Mouse (Mus musculus) liver, embryonic 11.5 days (tissue): Measurements from ENCODE around the gene Ttc23l. TPM values are rescaled to one million over a fixed set of nuclear protein-coding genes. Genes with fewer than 3 reads are reported as not detected.
A peak's percentile ranks its signal among the peaks of the same experiment; 100 is the strongest.
"Not testable (repeated sequence)": the region's sequence is repeated elsewhere in the genome, so short reads cannot be mapped to it uniquely, and the experiment has no call there.

ENCODE experiments used
- ATAC-seq: fragments of 200-750 bp; cut with Nextera tagmentation; replicated peaks from 2 replicates; pipeline ENCODE4 v1.8.0; 2017; ENCODE audit warnings: moderate number of reproducible peaks, mild to moderate bottlenecking, moderate TSS enrichment, moderate library complexity; ENCODE audit not compliant: low FRiP score
- DNase-seq: peaks from one replicate; pipeline ENCODE4 v3.0.0-alpha.2; 2017; ENCODE audit warnings: low spot score
- H3K27ac ChIP-seq: fragments of 300-500 bp; sonication (generic); 2 replicates; pipeline ENCODE4 v1.5.1; 2014; ENCODE audit warnings: mild to moderate bottlenecking, low read depth, low read length, control low read depth
- H3K27me3 ChIP-seq: fragments of 300-500 bp; sonication (generic); replicated peaks from 2 replicates; pipeline ENCODE4 v1.6.1; 2014; ENCODE audit warnings: low read length, mixed read lengths; ENCODE audit not compliant: control insufficient read depth, insufficient read depth
- H3K36me3 ChIP-seq: fragments of 300-500 bp; sonication (generic); 2 replicates; pipeline ENCODE4 v1.6.1; 2014; ENCODE audit warnings: mild to moderate bottlenecking, low read length, moderate library complexity, mixed read lengths; ENCODE audit not compliant: control insufficient read depth, insufficient read depth
- H3K4me1 ChIP-seq: fragments of 300-500 bp; sonication (generic); replicated peaks from 2 replicates; pipeline ENCODE4 v1.6.1; 2014; ENCODE audit warnings: low read length, mixed read lengths; ENCODE audit not compliant: control insufficient read depth, insufficient read depth
- H3K4me2 ChIP-seq: fragments of 300-500 bp; sonication (generic); 2 replicates; pipeline ENCODE4 v1.6.1; 2014; ENCODE audit warnings: mild to moderate bottlenecking, control low read depth, moderate library complexity
- H3K4me3 ChIP-seq: fragments of 300-500 bp; sonication (generic); 2 replicates; pipeline ENCODE4 v1.5.1; 2014; ENCODE audit warnings: low read depth, low read length, control low read depth
- H3K9ac ChIP-seq: fragments of 300-500 bp; sonication (generic); 2 replicates; pipeline ENCODE4 v1.6.1; 2014; ENCODE audit warnings: low read depth, low read length, control low read depth
- H3K9me3 ChIP-seq: fragments of 300-500 bp; sonication (generic); 2 replicates; pipeline ENCODE4 v1.6.1; 2016; ENCODE audit warnings: low read length, inconsistent platforms, mixed read lengths; ENCODE audit not compliant: control insufficient read depth
- WGBS: fragments of 180-500 bp; shearing (Covaris S2); extraction: QIAGEN DNeasy Blood & Tissue Kit; methylation state at CpG from one replicate; pipeline ENCODE4 v1.1.7; 2014; 5-methylcytosine and 5-hydroxymethylcytosine counted together
- polyA plus RNA-seq: library from polyadenylated mRNA; unstranded; fragments of >200 nt; fragmentation: Nextera tagmentation; extraction: Ambion mirVana; gene quantifications from 2 replicates; pipeline ENCODE4 v1.2.1, GENCODE M21; 2014

Ttc23l gene
- polyA plus RNA-seq, 1 experiment from 2014 or later, result not detected

DNA sequence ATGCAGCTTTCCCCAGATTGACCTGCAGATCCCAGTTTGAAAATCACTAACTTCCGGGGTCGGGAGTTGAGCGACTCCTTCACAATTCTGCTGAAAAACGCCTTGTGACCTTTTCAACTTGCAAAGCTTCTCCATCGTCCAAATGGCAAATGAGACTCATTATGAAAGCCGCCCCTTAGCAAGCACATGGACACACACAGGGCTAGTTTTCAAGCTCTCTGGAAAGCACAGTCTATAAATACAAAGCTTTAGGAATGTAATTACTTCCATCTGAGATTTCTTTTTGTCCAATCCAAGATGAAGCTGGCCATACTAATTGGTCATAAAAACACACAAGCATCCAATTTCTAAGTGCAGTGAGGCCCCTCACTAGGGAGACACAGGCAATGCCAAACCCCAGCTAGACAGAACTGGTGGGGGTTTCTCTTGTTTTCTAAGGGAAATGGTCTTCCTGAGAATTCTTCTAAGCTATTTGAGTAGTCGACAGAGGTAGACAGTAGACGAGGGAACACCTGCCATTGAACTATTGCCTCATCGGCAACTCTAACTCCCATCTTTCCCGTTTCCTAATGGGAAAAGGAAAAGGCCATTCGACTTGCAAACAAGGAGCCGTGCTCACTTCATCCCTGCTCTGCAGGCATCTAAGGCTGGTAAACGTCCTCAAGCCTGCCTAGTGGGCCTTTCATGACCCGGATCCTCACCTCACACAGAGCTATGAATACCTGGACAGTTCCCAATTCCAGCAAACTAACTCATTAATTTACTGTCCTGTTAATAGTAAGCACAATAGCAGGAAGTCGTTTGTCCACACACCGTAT lies 18.0 kb downstream of the Ttc23l start:
- Histone ChIP-seq H3K27me3 (no peaks in the 10 kb centered on the region), H3K4me2 (no peak overlapping the region), H3K36me3 (no peaks in the 10 kb centered on the region), H3K9me3 (no peaks in the 10 kb centered on the region), H3K9ac (no peak overlapping the region), H3K27ac (no peak overlapping the region), H3K4me3 (no peak overlapping the region), H3K4me1 (no peaks in the 10 kb centered on the region)
- ATAC-seq, result no peak
- DNase-seq, result no peak
- WGBS, result 82% methylated on average over 16 of the region's 16 CpGs

DNA sequence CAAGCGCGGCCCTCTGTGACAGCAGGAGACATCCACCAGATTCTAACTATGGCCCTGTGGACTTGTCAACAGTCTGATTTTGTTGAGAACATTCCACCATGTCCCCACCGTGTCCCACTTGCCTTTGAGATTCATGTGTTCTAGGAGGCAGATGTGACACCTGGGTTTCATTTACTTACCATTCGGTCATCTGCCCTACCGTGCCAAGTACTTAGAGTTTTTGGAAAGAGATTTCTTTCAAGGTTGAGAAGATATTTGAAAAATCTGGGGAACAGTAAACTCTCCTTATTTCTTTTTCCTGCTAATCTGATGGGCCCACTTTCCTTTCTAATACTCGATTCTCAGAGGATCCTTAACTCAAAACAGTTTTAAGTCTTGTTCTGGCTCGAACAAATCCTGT lies 22.5 kb downstream of the Ttc23l start:
- DNase-seq, result no peak
- no peaks in the 10 kb centered on the region for H3K27me3 ChIP-seq
- ATAC-seq, result no peak
- no peaks in the 10 kb centered on the region for H3K36me3 ChIP-seq
- no peak overlapping the region for H3K27ac ChIP-seq
- no peak overlapping the region for H3K4me2 ChIP-seq
- no peaks in the 10 kb centered on the region for H3K9me3 ChIP-seq
- H3K4me3 ChIP-seq, result no peak overlapping the region
- no peaks in the 10 kb centered on the region for H3K4me1 ChIP-seq
- WGBS, result 84% methylated on average over 7 of the region's 7 CpGs
- no peak overlapping the region for H3K9ac ChIP-seq

DNA sequence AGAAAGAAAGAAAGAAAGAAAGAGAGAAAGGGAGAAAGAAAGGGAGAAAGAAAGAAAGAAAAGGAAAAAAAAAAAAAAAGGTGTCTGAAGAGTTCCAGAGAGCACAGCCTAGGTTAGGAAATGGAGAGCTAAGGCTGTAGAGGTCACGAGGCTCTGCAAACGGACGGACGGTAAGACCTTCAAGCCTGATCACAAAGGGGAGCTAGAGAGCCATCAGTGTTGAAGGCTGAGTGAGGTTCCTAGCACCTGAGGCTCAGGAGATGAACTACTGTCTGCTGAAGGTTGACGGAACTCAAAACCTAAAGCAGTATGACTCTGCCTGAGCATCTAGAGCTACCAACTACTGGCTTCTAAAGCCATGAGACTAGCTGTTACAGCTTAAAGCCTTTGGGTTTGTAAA lies 23.9 kb downstream of the Ttc23l start:
- WGBS, result 70% methylated on average over 5 of the region's 5 CpGs
- no peak overlapping the region for H3K27ac ChIP-seq
- no peak for DNase-seq
- no peak overlapping the region for H3K4me2 ChIP-seq
- H3K9ac ChIP-seq, result no peak overlapping the region
- no peaks in the 10 kb centered on the region for H3K9me3 ChIP-seq
- H3K36me3 ChIP-seq, result no peaks in the 10 kb centered on the region
- no peaks in the 10 kb centered on the region for H3K27me3 ChIP-seq
- no peak for ATAC-seq
- H3K4me3 ChIP-seq, result no peak overlapping the region
- no peaks in the 10 kb centered on the region for H3K4me1 ChIP-seq

DNA sequence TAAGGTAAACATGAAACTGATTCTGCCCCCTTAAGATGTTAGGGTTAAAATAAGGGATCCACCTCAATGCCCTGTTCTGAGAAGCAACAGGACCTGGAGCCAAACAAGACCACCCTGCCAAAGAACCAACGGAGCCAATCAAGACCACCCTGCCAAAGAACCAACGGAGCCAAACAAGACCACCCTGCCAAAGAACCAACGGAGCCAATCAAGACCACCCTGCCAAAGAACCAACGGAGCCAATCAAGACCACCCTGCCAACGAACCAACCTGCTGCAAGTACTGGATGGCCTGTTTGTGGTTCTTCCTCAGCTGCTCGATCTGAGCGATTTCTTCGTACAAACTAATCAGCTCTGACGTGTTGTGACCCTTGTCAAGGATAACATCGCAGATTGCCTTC lies 25.1 kb downstream of the Ttc23l start:
- H3K36me3 ChIP-seq, H3K4me3 ChIP-seq, H3K9ac ChIP-seq, DNase-seq, H3K4me2 ChIP-seq, H3K4me1 ChIP-seq, H3K27me3 ChIP-seq, ATAC-seq, H3K9me3 ChIP-seq, H3K27ac ChIP-seq: not testable (repeated sequence)
- 87% methylated on average over 10 of the region's 10 CpGs for WGBS

DNA sequence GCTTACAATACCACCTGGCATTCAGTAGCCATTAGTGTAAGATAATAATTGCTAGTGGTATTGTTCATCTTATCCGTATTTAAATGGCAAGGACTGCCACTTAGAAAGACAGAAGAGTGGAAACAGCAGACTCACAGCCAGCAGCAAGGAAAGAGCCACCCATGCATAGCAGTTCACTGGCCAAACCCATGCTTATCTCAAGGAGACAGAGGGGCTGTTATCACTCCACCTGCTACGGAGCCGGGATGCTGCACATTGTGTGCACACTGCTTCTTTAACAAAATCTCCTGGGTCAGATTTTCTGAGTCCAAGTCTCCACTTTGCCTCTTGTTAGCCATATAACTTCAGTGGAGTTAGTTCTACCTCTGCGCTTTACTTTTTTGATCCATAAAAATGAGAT lies 27.1 kb downstream of the Ttc23l start:
- Histone ChIP-seq H3K4me2 (no peak overlapping the region), H3K4me3 (no peak overlapping the region), H3K36me3 (no peaks in the 10 kb centered on the region), H3K27me3 (no peaks in the 10 kb centered on the region), H3K9ac (no peak overlapping the region), H3K27ac (no peak overlapping the region), H3K4me1 (no peaks in the 10 kb centered on the region), H3K9me3 (no peaks in the 10 kb centered on the region)
- WGBS, result 42% methylated on average over 4 of the region's 4 CpGs
- no peak for DNase-seq
- ATAC-seq, result peak; percentile 81

DNA sequence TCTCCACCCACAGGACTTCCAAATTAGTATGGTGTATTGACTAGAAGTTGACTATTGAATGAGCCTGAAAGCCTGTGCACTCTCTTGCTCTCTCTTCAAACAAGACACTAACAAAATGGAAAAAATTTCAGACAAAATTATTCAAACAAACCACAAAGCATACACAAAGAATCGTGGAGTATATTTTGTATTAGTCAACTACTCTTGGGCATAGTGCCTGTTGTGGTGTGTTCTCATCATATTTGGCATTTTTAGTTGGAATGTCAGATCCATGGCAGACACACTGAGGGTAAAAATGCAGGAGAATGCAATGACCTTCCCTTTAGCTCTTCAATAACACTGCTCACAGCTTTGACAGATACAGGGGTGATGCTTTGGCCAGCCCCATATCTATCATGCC lies 32.6 kb downstream of the Ttc23l start:
- DNase-seq, result no peak
- Histone ChIP-seq H3K36me3 (no peaks in the 10 kb centered on the region), H3K9ac (no peak overlapping the region), H3K9me3 (no peaks in the 10 kb centered on the region), H3K4me2 (no peak overlapping the region), H3K4me3 (no peak overlapping the region), H3K27me3 (no peaks in the 10 kb centered on the region), H3K4me1 (no peaks in the 10 kb centered on the region), H3K27ac (no peak overlapping the region)
- ATAC-seq, result no peak
- WGBS, result 62% methylated on average over 1 of the region's 1 CpGs

DNA sequence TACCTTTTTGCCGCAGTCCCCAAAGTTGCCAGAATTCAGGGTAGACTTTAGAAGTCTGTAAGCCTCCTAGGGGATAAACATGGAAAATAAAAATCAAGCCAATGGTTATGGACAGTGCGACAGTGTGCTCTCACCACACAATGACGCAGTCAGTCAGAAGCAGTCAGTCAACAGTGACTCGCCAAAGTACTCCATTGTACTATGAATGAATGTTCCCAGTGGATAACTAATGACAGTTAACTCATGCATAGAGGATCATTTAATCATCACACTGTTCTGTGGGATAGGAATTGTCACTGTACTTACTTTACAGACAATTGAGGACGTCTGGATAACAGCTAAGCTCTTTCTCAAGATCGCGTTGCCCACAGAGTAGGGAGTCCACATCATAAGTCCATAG lies 43.3 kb downstream of the Ttc23l start:
- H3K27me3 ChIP-seq, result no peaks in the 10 kb centered on the region
- no peak overlapping the region for H3K9ac ChIP-seq
- H3K9me3 ChIP-seq, result no peaks in the 10 kb centered on the region
- WGBS, result 89% methylated on average over 7 of the region's 7 CpGs
- ATAC-seq (no peak), DNase-seq (no peak)
- H3K27ac ChIP-seq, result no peak overlapping the region
- no peaks in the 10 kb centered on the region for H3K36me3 ChIP-seq
- H3K4me3 ChIP-seq, result no peak overlapping the region
- H3K4me1 ChIP-seq, result no peaks in the 10 kb centered on the region
- H3K4me2 ChIP-seq, result no peak overlapping the region

DNA sequence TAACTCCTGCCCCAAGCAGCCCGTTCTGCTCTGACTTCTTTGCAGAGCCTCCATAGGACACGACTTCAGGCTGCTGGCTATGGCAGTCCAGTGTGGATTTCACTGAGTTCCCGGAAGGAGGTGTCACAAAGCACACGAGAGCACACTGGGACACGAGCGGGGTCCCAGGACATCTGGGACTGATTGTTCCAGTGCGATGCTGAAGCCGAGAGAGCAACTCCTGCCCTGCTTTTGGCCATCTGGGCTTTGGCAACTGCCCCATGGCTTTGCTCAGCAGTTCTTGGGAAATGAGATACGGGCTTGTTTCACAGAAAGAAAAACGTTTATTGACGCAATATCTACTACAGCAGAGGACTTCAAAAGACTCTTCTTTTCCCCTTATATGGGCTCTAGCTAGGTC lies 52.4 kb downstream of the Ttc23l start:
- no peaks in the 10 kb centered on the region for H3K4me1 ChIP-seq
- H3K27ac ChIP-seq, result no peak overlapping the region
- ATAC-seq (no peak), DNase-seq (no peak)
- no peaks in the 10 kb centered on the region for H3K27me3 ChIP-seq
- H3K4me3 ChIP-seq, result no peak overlapping the region
- no peak overlapping the region for H3K4me2 ChIP-seq
- no peaks in the 10 kb centered on the region for H3K36me3 ChIP-seq
- no peak overlapping the region for H3K9ac ChIP-seq
- 74% methylated on average over 11 of the region's 11 CpGs for WGBS
- no peaks in the 10 kb centered on the region for H3K9me3 ChIP-seq
